Mouse (Mus musculus) stomach, embryonic 16.5 days (tissue): ENCODE data around the gene Nudt19. TPM values are rescaled to one million over a fixed set of nuclear protein-coding genes. Genes with fewer than 3 reads are reported as not detected.
"Not testable (repeated sequence)": the region's sequence is repeated elsewhere in the genome, so short reads cannot be mapped to it uniquely, and the experiment has no call there.

Experiments used
- ATAC-seq: fragments of 200-750 bp; cut with Nextera tagmentation; 2 replicates; pipeline ENCODE4 v1.8.0; 2017; ENCODE audit warnings: moderate number of reproducible peaks, moderate TSS enrichment; ENCODE audit not compliant: insufficient read depth, low FRiP score
- H3K27ac ChIP-seq: fragments of 300-500 bp; sonication (generic); 2 replicates; pipeline ENCODE4 v1.5.1; 2014; ENCODE audit warnings: low read length
- H3K27me3 ChIP-seq: fragments of 300-500 bp; sonication (generic); 2 replicates; pipeline ENCODE4 v1.6.1; 2014; ENCODE audit warnings: low read length, control low read depth, mixed read lengths; ENCODE audit not compliant: control insufficient read depth, insufficient read depth
- H3K36me3 ChIP-seq: fragments of 300-500 bp; sonication (generic); 2 replicates; pipeline ENCODE4 v1.6.1; 2014; ENCODE audit warnings: low read length; ENCODE audit not compliant: control insufficient read depth, insufficient read depth
- H3K4me1 ChIP-seq: fragments of 300-500 bp; sonication (generic); 2 replicates; pipeline ENCODE4 v1.6.1; 2014; ENCODE audit warnings: low read length, control low read depth, mixed read lengths; ENCODE audit not compliant: control insufficient read depth, insufficient read depth
- H3K4me2 ChIP-seq: fragments of 300-500 bp; sonication (generic); 2 replicates; pipeline ENCODE4 v1.6.1; 2014; ENCODE audit warnings: low read depth, low read length, mixed read lengths
- H3K4me3 ChIP-seq: fragments of 300-500 bp; sonication (generic); replicated peaks from 2 replicates; pipeline ENCODE4 v1.5.1; 2014; ENCODE audit warnings: mild to moderate bottlenecking, low read length
- H3K9ac ChIP-seq: fragments of 300-500 bp; sonication (generic); 2 replicates; pipeline ENCODE4 v1.6.1; 2014; ENCODE audit warnings: low read length
- H3K9me3 ChIP-seq: fragments of 300-500 bp; sonication (generic); replicated peaks from 2 replicates; pipeline ENCODE4 v1.6.1; 2016; ENCODE audit warnings: low read length, control low read depth; ENCODE audit not compliant: control insufficient read depth
- WGBS: fragments of 180-500 bp; shearing (Covaris S2); extraction: QIAGEN DNeasy Blood & Tissue Kit; methylation state at CpG from one replicate; pipeline ENCODE4 v1.1.7; 2014; 5-methylcytosine and 5-hydroxymethylcytosine counted together
- polyA plus RNA-seq: library from polyadenylated mRNA; unstranded; fragments of >200 nt; fragmentation: Nextera tagmentation; extraction: Ambion mirVana; gene quantifications from 2 replicates; pipeline ENCODE4 v1.2.1, GENCODE M21; 2015

Gene Nudt19
- polyA plus RNA-seq, 1 experiment from 2014 or later = 66.8 TPM

DNA sequence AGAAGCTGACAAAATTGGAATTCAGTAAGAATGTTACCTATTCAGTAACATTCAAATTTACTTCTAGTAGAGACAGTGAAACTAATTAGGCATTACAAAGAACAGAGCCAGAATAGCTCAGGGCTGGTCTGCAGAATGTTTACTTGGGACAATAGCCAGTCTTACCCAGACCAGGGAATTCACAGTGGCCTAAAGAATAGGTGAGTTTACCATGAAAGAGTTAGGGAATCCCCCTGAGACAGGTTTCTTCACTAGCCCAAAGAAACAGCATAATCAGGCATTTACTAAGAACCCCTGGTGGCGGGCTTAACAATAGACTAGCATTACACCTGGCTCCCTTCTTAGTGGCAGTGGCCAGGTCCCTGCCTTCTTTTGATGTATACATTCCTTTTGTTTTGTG is 25.6 kb downstream of the Nudt19 start:
- 62% methylated on average over 1 of the region's 1 CpGs for WGBS
- not testable (repeated sequence) for H3K27me3 ChIP-seq, ATAC-seq

DNA sequence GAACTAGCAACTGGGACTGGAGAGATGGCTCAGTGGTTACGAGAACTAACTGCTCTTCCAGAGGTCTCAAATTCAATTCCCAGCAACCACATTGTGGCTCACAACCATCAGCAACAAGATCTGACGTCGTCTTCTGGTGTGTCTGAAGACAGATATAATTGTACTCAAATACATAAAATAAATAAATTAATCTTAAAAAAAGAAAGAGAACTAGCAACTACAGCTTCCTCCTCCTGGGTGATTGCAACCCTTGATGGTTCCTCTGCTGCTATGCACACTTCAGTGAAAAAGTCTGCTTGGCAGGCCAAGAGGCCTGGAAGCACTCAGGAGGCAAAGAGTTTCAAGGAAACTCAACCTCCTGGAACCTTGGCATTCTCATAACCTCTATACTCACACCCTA is 26.1 kb downstream of the Nudt19 start:
- Histone ChIP-seq H3K4me1 (no peaks in the 10 kb centered on the region), H3K36me3 (no peaks in the 10 kb centered on the region), H3K4me3 (no peak overlapping the region), H3K9me3 (no peaks in the 10 kb centered on the region), H3K27me3 (no peaks in the 10 kb centered on the region), H3K27ac (no peak overlapping the region), H3K9ac (no peak overlapping the region), H3K4me2 (no peak overlapping the region)
- 79% methylated on average over 3 of the region's 3 CpGs for WGBS
- no peak for ATAC-seq

More for the DNA sequence above, 25.6 kb downstream of the Nudt19 start:
- not testable (repeated sequence) for H3K36me3 ChIP-seq, H3K27ac ChIP-seq, H3K4me3 ChIP-seq, H3K4me1 ChIP-seq, H3K9ac ChIP-seq, H3K4me2 ChIP-seq, H3K9me3 ChIP-seq

DNA sequence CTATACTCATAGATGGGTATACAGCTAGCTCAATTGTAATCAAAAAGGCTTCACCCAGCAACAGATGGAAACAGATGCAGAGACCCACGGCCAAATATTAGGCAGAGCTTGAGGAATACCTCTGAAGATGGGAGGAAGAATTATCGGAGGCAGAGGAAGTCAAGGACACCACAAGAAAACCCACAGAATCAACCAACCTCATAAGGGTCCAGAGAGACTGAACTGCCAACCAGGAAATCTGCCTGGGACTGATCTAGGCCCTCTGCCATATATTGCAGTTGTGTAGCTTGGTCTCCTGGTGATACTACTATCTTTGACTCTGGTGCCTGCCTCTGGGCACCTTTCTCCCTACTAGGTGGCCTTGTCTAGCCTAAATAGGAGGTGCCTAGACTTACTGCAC is 29.3 kb downstream of the Nudt19 start:
- H3K4me1 ChIP-seq = no peaks in the 10 kb centered on the region
- WGBS = 73% methylated on average over 2 of the region's 2 CpGs
- no peak overlapping the region for H3K9ac ChIP-seq
- no peaks in the 10 kb centered on the region for H3K27me3 ChIP-seq
- H3K4me3 ChIP-seq = no peak overlapping the region
- H3K36me3 ChIP-seq = no peaks in the 10 kb centered on the region
- no peak overlapping the region for H3K4me2 ChIP-seq
- no peaks in the 10 kb centered on the region for H3K9me3 ChIP-seq
- no peak overlapping the region for H3K27ac ChIP-seq
- no peak for ATAC-seq

DNA sequence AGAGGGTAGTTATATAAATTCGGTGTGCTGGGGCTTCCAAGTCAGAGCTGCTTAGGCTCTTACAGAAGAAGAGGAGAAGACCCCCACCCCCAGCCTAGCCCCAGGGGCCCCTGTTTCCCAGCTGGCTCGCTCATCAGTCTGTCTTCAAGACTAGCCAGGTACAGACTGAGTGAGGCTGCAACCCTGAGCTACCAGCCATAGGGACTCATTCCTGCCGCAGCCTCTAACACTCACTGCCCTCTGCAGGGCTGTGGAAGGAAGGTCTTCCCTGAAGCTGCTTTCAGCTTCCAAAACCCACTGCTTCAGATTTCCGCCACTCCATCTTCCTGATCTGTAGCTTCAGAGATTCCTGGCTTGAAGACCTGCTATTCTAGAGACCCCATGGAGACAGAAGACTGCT is 54.1 kb downstream of the Nudt19 start:
- no peak overlapping the region for H3K27ac ChIP-seq
- peak; percentile 62; the same call in 1 of the 2 replicates for ATAC-seq
- 27% methylated on average over 4 of the region's 4 CpGs for WGBS

DNA sequence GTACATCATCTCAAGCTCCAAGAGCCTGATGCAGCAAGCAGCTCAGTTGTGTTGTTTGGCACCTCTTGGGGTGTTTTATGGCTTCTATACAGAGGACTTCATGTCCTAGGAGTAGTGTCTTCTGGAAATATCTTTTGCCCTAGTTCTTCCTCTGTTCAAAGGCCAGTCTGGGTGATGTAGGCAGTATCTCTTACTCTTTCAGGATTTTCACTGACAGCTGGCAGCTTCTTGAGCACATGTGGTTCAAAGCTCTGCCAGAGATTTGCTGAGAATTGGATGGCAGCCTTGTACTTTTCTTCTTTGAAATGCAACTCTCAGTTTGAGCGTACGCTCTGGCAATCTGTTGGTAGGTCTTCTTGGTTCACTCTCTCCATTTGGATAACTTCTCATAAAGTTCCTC is 58.6 kb downstream of the Nudt19 start:
- Histone ChIP-seq H3K27ac (no peak overlapping the region), H3K4me3 (no peak overlapping the region), H3K9ac (no peak overlapping the region), H3K27me3 (no peaks in the 10 kb centered on the region), H3K4me2 (no peak overlapping the region), H3K9me3 (no peaks in the 10 kb centered on the region), H3K36me3 (no peaks in the 10 kb centered on the region), H3K4me1 (no peaks in the 10 kb centered on the region)
- 92% methylated on average over 2 of the region's 2 CpGs for WGBS
- ATAC-seq = no peak

More for the DNA sequence above, 54.1 kb downstream of the Nudt19 start:
- Histone ChIP-seq H3K36me3 (no peaks in the 10 kb centered on the region), H3K4me1 (no peaks in the 10 kb centered on the region), H3K9me3 (no peaks in the 10 kb centered on the region), H3K27me3 (no peaks in the 10 kb centered on the region), H3K4me2 (no peak overlapping the region), H3K9ac (no peak overlapping the region), H3K4me3 (no peak overlapping the region)

Other genes starting within 250 kb of the Nudt19 start
- 13.5 and 14.3 TPM in 2 replicates for gene Gpatch1, start 237.9 kb downstream of the Nudt19 start, polyA plus RNA-seq
- gene Rhpn2, start 222.1 kb downstream of the Nudt19 start, polyA plus RNA-seq = 32.4 and 37.5 TPM in 2 replicates
- gene Faap24, start 159.5 kb downstream of the Nudt19 start, polyA plus RNA-seq = 14.7 and 15.9 TPM in 2 replicates
- gene Cep89, start 159.3 kb downstream of the Nudt19 start, polyA plus RNA-seq = 41.1 and 41.8 TPM in 2 replicates
- gene Slc7a9, start 107.5 kb downstream of the Nudt19 start, polyA plus RNA-seq = 9.5 and 14.8 TPM in 2 replicates
- 0.35 and 0.37 TPM in 2 replicates for gene Tdrd12, start 18.6 kb downstream of the Nudt19 start, polyA plus RNA-seq
- 0.08 and 0.24 TPM in 2 replicates for gene Rgs9bp, start 29.3 kb upstream of the Nudt19 start, polyA plus RNA-seq
- gene Ankrd27, start 29.9 kb upstream of the Nudt19 start, polyA plus RNA-seq = 38.0 and 41.3 TPM in 2 replicates
- 192 and 216 TPM in 2 replicates for gene Pdcd5, start 91.2 kb upstream of the Nudt19 start, polyA plus RNA-seq
- gene Dpy19l3, start 198.2 kb upstream of the Nudt19 start, polyA plus RNA-seq = 18.0 and 21.1 TPM in 2 replicates
- gene Zfp507, start 246.7 kb upstream of the Nudt19 start, polyA plus RNA-seq = 12.5 and 13.3 TPM in 2 replicates